Mouse (Mus musculus) MEL (cell line): Measurements from ENCODE around the gene Pi4k2b.

ENCODE experiments used
- CHD1 ChIP-seq: IDR thresholded peaks from 2 replicates; pipeline ENCODE4 v1.6.1; 2012; ENCODE audit warnings: low read depth, mild to moderate bottlenecking, inconsistent platforms, low read length, improper control_type of control experiment
- CHD2 ChIP-seq: IDR thresholded peaks from 2 replicates; pipeline ENCODE4 v1.6.1; 2011; ENCODE audit warnings: low read length, improper control_type of control experiment
- CTCF ChIP-seq, 3 experiments: IDR thresholded peaks in 2 of 3; conservative IDR thresholded peaks in 1 of 3; 2 replicates each; pipeline ENCODE4 v1.5.1; 2011 to 2012; ENCODE audit warnings: low read length in 3 of 3, low read depth in 2 of 3, mild to moderate bottlenecking in 2 of 3, improper control_type of control experiment in 1 of 3, inconsistent platforms in 1 of 3, mixed read lengths in 1 of 3, moderate library complexity in 1 of 3; ENCODE audit not compliant: control insufficient read depth in 1 of 3, insufficient read depth in 1 of 3, poor library complexity in 1 of 3, severe bottlenecking in 1 of 3
- E2F4 ChIP-seq: IDR thresholded peaks from 2 replicates; pipeline ENCODE4 v1.6.1; 2011; ENCODE audit warnings: low read depth, low read length, improper control_type of control experiment, borderline replicate concordance
- EP300 ChIP-seq, 2 experiments: IDR thresholded peaks; 2 replicates each; pipeline ENCODE4 v1.6.1; 2011; ENCODE audit warnings: improper control_type of control experiment in 2 of 2, low read length in 2 of 2, low read depth in 1 of 2, mild to moderate bottlenecking in 1 of 2
- GATA1 ChIP-seq: IDR thresholded peaks from 2 replicates; pipeline ENCODE4 v1.6.1; 2011; ENCODE audit warnings: low read depth, low read length, improper control_type of control experiment
- KAT2A ChIP-seq: conservative IDR thresholded peaks from 2 replicates; pipeline ENCODE4 v1.6.1; 2012; ENCODE audit warnings: low read depth, low read length, improper control_type of control experiment, inconsistent platforms
- MAFK ChIP-seq: IDR thresholded peaks from 2 replicates; pipeline ENCODE4 v1.6.1; 2011; ENCODE audit warnings: low read depth, mild to moderate bottlenecking, low read length, improper control_type of control experiment, borderline replicate concordance
- MAX ChIP-seq: IDR thresholded peaks from 2 replicates; pipeline ENCODE4 v1.6.1; 2011; ENCODE audit warnings: low read length, improper control_type of control experiment
- POLR2A ChIP-seq, 2 experiments: IDR thresholded peaks; 2 replicates each; pipeline ENCODE4 v1.6.1; 2011 to 2012; ENCODE audit warnings: low read length in 2 of 2, mild to moderate bottlenecking in 2 of 2, control low read depth in 1 of 2, improper control_type of control experiment in 1 of 2, low read depth in 1 of 2, moderate library complexity in 1 of 2; ENCODE audit not compliant: control insufficient read depth in 1 of 2, insufficient read depth in 1 of 2, poor library complexity in 1 of 2
- TBP ChIP-seq: IDR thresholded peaks from 2 replicates; pipeline ENCODE4 v1.8.0; 2011; ENCODE audit warnings: low read depth, low read length, improper control_type of control experiment
- USF1 ChIP-seq: IDR thresholded peaks from 2 replicates; pipeline ENCODE4 v1.6.1; 2014; ENCODE audit warnings: low read depth, mild to moderate bottlenecking, inconsistent platforms, low read length, improper control_type of control experiment, moderate library complexity
- USF2 ChIP-seq, 2 experiments: IDR thresholded peaks; 2 replicates each; pipeline ENCODE4 v1.6.1; 2011 to 2012; ENCODE audit warnings: improper control_type of control experiment in 2 of 2, low read length in 2 of 2, borderline replicate concordance in 1 of 2, inconsistent platforms in 1 of 2, low read depth in 1 of 2, mild to moderate bottlenecking in 1 of 2; ENCODE audit not compliant: insufficient read depth in 1 of 2

DNA sequence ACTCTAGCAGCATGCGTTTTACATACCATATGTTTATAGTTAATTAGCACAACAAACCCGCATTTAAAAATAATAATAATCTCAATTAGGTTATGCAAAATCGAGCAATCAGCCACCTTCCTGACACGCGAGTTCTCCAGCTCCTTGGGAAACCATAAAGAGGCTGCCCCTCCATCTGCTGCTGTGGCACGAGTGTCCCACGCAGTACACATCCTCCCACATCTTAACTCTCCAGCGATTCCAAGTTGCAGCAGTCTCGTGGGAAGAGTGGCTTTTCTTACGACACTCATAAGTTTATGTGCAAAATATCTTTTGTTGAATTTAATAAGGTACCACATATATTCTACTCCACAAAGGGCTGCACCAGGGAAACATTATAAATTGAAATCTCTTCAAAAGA lies 71.1 kb downstream of the Pi4k2b start:
- no peak for TF ChIP-seq CTCF (IDR thresholded peaks at IDR 0.05 in 2 of 3, conservative IDR thresholded peaks at IDR 0.05 in 1 of 3; ENCODE audit: control insufficient read depth in 1 of 3, insufficient read depth in 1 of 3, low read depth in 2 of 3, low read length in 3 of 3, poor library complexity in 1 of 3, severe bottlenecking in 1 of 3)
- TF ChIP-seq MAFK, result no peak
- no peak for TF ChIP-seq USF1
- TF ChIP-seq E2F4, result no peak
- TF ChIP-seq EP300 (IDR thresholded peaks at IDR 0.05; ENCODE audit: low read depth in 1 of 2, low read length in 2 of 2), result no peak
- TF ChIP-seq CHD2, result no peak
- TF ChIP-seq MAX, result no peak
- no peak for TF ChIP-seq GATA1
- no peak for TF ChIP-seq KAT2A
- no peak for TF ChIP-seq TBP
- TF ChIP-seq POLR2A (IDR thresholded peaks at IDR 0.05; ENCODE audit: control insufficient read depth in 1 of 2, insufficient read depth in 1 of 2, low read depth in 1 of 2, low read length in 2 of 2, poor library complexity in 1 of 2), result no peak
- no peak for TF ChIP-seq CHD1
- no peak for TF ChIP-seq USF2 (IDR thresholded peaks at IDR 0.05; ENCODE audit: borderline replicate concordance in 1 of 2, insufficient read depth in 1 of 2, low read depth in 1 of 2, low read length in 2 of 2)
